Mouse (Mus musculus): ENCODE data around the gene Fbxo40.

Gene Fbxo40

GRCm38 (mm10) chr16:36921067-36921613 lies 69.1 kb downstream of the Fbxo40 start:
- no peak for DNase-seq

DNA sequence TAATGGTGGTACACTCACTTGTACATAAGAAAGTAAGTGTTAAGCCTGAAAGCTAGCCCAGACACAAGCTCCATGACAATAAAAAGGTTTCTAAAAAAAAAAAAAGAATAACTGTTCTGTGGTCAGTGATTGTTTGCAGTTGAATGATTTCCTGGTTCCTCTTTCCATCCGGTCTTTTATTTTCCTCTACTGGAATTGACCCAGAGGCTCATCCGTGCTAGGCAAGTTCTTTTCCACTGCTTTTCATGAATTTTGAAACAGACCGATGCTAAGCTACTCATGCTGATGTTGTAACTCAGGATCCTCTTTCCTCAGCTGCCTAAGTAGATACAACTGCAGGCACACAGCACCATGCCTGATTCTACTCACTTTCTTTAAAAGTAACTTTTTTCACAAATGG lies 69.9 kb downstream of the Fbxo40 start:
- no peak for DNase-seq

- no peak for DNase-seq
Observed at GRCm38 (mm10) chr16:36918505-36918904, 71.8 kb downstream of the Fbxo40 start.

DNA sequence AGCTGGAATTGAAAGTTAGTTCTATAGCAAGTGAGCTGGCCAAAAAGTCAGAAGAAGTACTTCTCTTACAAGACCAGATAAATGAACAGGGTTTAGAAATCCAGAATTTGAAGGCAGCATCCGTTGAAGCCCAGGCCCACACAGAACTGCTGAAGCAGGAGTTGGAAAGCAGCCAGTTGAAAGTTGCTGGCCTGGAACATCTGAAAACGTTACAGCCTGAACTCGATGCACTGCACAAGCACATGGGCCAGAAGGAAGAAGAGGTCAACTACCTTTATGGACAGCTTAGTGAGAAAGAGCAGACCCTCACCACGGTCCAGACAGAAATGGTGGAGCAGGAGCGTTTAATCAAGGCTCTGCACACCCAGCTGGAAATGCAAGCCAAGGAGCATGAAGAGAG lies 76.1 kb downstream of the Fbxo40 start:
- DNase-seq, result no peak
